Mouse (Mus musculus) G1E (cell line): ENCODE data around the gene Cdkl3.

Experiments
- CTCF ChIP-seq: IDR thresholded peaks from 2 replicates; pipeline ENCODE4 v1.5.1; 2012; ENCODE audit warnings: low read depth, low read length, inconsistent platforms, mixed read lengths
- GATA1 ChIP-seq: IDR thresholded peaks from 2 replicates; pipeline ENCODE4 v1.6.1; 2012; ENCODE audit warnings: borderline replicate concordance, low read length, inconsistent platforms, mixed read lengths
- GATA2 ChIP-seq: IDR thresholded peaks from 2 replicates; pipeline ENCODE4 v1.6.1; 2012; ENCODE audit warnings: low read depth, low read length, inconsistent platforms, borderline replicate concordance
- POLR2AphosphoS5 ChIP-seq: IDR thresholded peaks from 2 replicates; pipeline ENCODE4 v1.6.1; 2012; ENCODE audit warnings: low read depth, low read length, inconsistent platforms; ENCODE audit not compliant: insufficient replicate concordance
- TAL1 ChIP-seq: conservative IDR thresholded peaks from 2 replicates; pipeline ENCODE4 v1.6.1; 2012; ENCODE audit warnings: low read depth, low read length, inconsistent platforms, mixed read lengths

- TF ChIP-seq CTCF = no peak
- TF ChIP-seq GATA1 = no peak
- TF ChIP-seq TAL1 = no peak
- TF ChIP-seq POLR2AphosphoS5 = no peak
- no peak for TF ChIP-seq GATA2
Measured at GRCm38 (mm10) chr11:52129621-52130450, 125.8 kb downstream of the Cdkl3 start.
